Mouse (Mus musculus): Measurements from ENCODE around the gene Olfr1143. TPM values are rescaled to one million over a fixed set of nuclear protein-coding genes. Genes with fewer than 3 reads are reported as not detected.

Gene Olfr1143
- not detected for total RNA-seq (2021)
- long read RNA-seq, experiment 1, result 0 reads
- long read RNA-seq, experiment 2, result 0 reads

GRCm38 (mm10) chr2:87800292-87800691 lies at the start of gene Olfr1143:
Gene Olfr1143, plus strand, starts transcription at chr2:87800592.
- DNase-seq, result no peak

- no peak for DNase-seq
These were observed 46.5 kb upstream of the Olfr1143 start, which contains the start of gene Olfr1141 for GRCm38 (mm10) chr2:87753891-87754290. Gene Olfr1141, minus strand, starts transcription at chr2:87753991.

DNA sequence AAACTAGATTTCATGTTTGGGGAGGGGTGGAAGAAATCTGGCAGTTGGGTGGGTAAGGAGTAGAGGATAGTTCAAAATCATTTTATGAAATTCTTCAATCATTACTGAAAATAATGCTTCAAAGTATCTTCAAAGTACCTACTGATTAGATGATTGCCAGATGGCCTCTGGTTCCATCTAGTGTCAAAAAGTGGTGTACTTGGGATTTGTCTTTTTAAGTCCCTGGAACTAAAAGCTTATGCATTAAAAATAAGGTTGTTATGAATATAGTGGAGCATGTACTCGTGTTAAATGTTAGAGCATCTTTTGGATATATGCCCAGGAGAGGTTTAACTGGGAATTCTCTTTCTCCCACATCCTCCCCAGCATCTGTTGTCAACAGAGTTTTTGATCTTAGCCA lies 24.2 kb upstream of the Olfr1143 start:
- no peak for DNase-seq

GRCm38 (mm10) chr2:87779183-87779582 lies 21.2 kb upstream of the Olfr1143 start, which contains the start of gene Olfr152:
Gene Olfr152, plus strand, starts transcription at chr2:87779483.
- no peak for DNase-seq

DNA sequence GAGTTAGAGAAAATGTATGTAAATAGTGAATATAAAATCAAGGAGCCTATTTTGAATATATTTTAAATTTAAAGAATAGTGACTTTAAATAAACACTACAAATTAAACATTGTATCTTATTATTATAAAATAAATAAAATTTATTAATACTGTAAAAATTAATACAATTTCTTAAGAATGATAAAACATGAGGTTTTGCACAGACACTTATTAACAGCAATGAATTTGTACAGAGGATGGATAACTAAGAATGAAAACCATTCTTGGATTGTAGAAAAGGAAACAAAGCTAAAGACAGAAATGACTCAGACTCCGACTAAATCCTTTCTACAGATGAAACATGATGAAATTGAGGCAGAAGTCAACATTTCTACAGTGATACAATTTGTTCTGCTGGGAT lies 9.1 kb downstream of the Olfr1143 start, which contains the start of gene Olfr1145:
Gene Olfr1145, plus strand, starts transcription at position 301 of the 400 bp plus-strand sequence.
- no peak for DNase-seq

GRCm38 (mm10) chr2:87830233-87830632 lies 29.8 kb downstream of the Olfr1143 start, which contains the start of gene Olfr1148:
Gene Olfr1148, plus strand, starts transcription at chr2:87830533.
- no peak for DNase-seq

GRCm38 (mm10) chr2:87843693-87844092 lies 43.3 kb downstream of the Olfr1143 start, which contains the start of gene Olfr1150-ps1:
Gene Olfr1150-ps1, plus strand, starts transcription at chr2:87843993.
- DNase-seq, result no peak

Other genes starting within 250 kb of the Olfr1143 start
- gene Olfr1129, start 226.7 kb upstream of the Olfr1143 start, total RNA-seq (2021), result not detected
- gene Olfr1130, start 194.4 kb upstream of the Olfr1143 start, total RNA-seq (2021), result not detected
- not detected for gene Olfr1131, start 173.5 kb upstream of the Olfr1143 start, total RNA-seq (2021)
- gene Olfr1132, start 163.1 kb upstream of the Olfr1143 start, total RNA-seq (2021), result not detected
- gene Olfr1133, start 153.2 kb upstream of the Olfr1143 start, total RNA-seq (2021), result not detected
- gene Olfr1134, start 142.1 kb upstream of the Olfr1143 start, total RNA-seq (2021), result not detected
- gene Olfr1135, start 126.9 kb upstream of the Olfr1143 start, total RNA-seq (2021), result not detected
- gene Olfr1136, start 106.6 kb upstream of the Olfr1143 start, total RNA-seq (2021), result not detected
- not detected for gene Olfr1137, start 87.4 kb upstream of the Olfr1143 start, total RNA-seq (2021)
- not detected for gene Olfr1138, start 60.6 kb upstream of the Olfr1143 start, total RNA-seq (2021)
- not detected for gene Olfr1140, start 56.8 kb upstream of the Olfr1143 start, total RNA-seq (2021)
- not detected for gene Olfr1141, start 46.6 kb upstream of the Olfr1143 start, total RNA-seq (2021)
- gene Olfr152, start 21.1 kb upstream of the Olfr1143 start, total RNA-seq (2021), result not detected
- not detected for gene Olfr1145, start 9.2 kb downstream of the Olfr1143 start, total RNA-seq (2021)
- gene Olfr1148, start 29.9 kb downstream of the Olfr1143 start, total RNA-seq (2021), result not detected
- not detected for gene Olfr1150-ps1, start 43.4 kb downstream of the Olfr1143 start, total RNA-seq (2021)
- not detected for gene Olfr1151, start 55.3 kb downstream of the Olfr1143 start, total RNA-seq (2021)
- not detected for gene Olfr1152, start 65.9 kb downstream of the Olfr1143 start, total RNA-seq (2021)
- not detected for gene Olfr1153, start 94.4 kb downstream of the Olfr1143 start, total RNA-seq (2021)
- not detected for gene Olfr1154, start 104.6 kb downstream of the Olfr1143 start, total RNA-seq (2021)
- not detected for gene Olfr1155, start 144.5 kb downstream of the Olfr1143 start, total RNA-seq (2021)
- not detected for gene Olfr1156, start 152.5 kb downstream of the Olfr1143 start, total RNA-seq (2021)
- not detected for gene Olfr1157, start 167.7 kb downstream of the Olfr1143 start, total RNA-seq (2021)
- not detected for gene Olfr74, start 174.1 kb downstream of the Olfr1143 start, total RNA-seq (2021)
- not detected for gene Olfr1158, start 189.5 kb downstream of the Olfr1143 start, total RNA-seq (2021)
- gene Olfr1160, start 207.7 kb downstream of the Olfr1143 start, total RNA-seq (2021), result not detected
- not detected for gene Olfr1161, start 222.2 kb downstream of the Olfr1143 start, total RNA-seq (2021)
- not detected for gene Olfr73, start 237.1 kb downstream of the Olfr1143 start, total RNA-seq (2021)